ENCODE assay signal across 8 mouse cellular contexts in genomic region chr10:21159697-21160394, GRCm38 (mm10). TPM values are rescaled to one million over a fixed set of nuclear protein-coding genes. Genes with fewer than 3 reads are reported as not detected.
DNase-seq lines count a peak whose midpoint lies in the region; ATAC-seq and TF ChIP-seq lines count a peak whose summit lies in the region.

No protein-coding gene starts in this region.

- H3K27me3 ChIP-seq in heart, adult 2 months (ENCODE audit: control insufficient read depth, insufficient read depth, low read length), result peaks cover 19% of the 10 kb centered on the region
- H3K27me3 ChIP-seq in hindbrain, embryonic 12.5 days, result peaks cover 37% of the 10 kb centered on the region
- peaks cover 43% of the 10 kb centered on the region for H3K27me3 ChIP-seq in limb, embryonic 13.5 days
- H3K27me3 ChIP-seq in midbrain, embryonic 16.5 days (ENCODE audit: control insufficient read depth, insufficient read depth, low read depth, low read length), result peaks cover 15% of the 10 kb centered on the region
- no peaks in the 10 kb centered on the region for H3K27me3 ChIP-seq in splenic B cell, adult 2 months (ENCODE audit: control insufficient read depth, insufficient read depth, low read length, poor library complexity, severe bottlenecking)

- no peaks in the 10 kb centered on the region for H3K9me3 ChIP-seq in hindbrain, embryonic 12.5 days (replicated peaks)
- H3K9me3 ChIP-seq in limb, embryonic 13.5 days, result no peaks in the 10 kb centered on the region
- H3K9me3 ChIP-seq in midbrain, embryonic 16.5 days (replicated peaks; ENCODE audit: control insufficient read depth, low read length, poor library complexity, severe bottlenecking), result no peaks in the 10 kb centered on the region

- H3K27ac ChIP-seq in heart, adult 2 months, result no peak overlapping the region
- H3K27ac ChIP-seq in embryonic fibroblast, embryonic 13.5 days (ENCODE audit: insufficient read depth, low read length), result no peak overlapping the region
- H3K27ac ChIP-seq in hindbrain, embryonic 12.5 days, result no peak overlapping the region
- H3K27ac ChIP-seq in limb, embryonic 13.5 days, result no peak overlapping the region
- no peak overlapping the region for H3K27ac ChIP-seq in midbrain, embryonic 16.5 days (ENCODE audit: low read length)

- H3K4me2 ChIP-seq in hindbrain, embryonic 12.5 days (replicated peaks), result peak overlapping the region; percentile 99
- H3K4me2 ChIP-seq in limb, embryonic 13.5 days (replicated peaks), result peak overlapping the region; percentile 99
- H3K4me2 ChIP-seq in midbrain, embryonic 16.5 days (ENCODE audit: low read length), result peak overlapping the region; percentile 97

- peak overlapping the region; percentile 1; the same call in 1 of the 2 replicates for H3K9ac ChIP-seq in heart, adult 2 months (ENCODE audit: low read depth, low read length)
- peak overlapping the region; percentile 76 for H3K9ac ChIP-seq in hindbrain, embryonic 12.5 days
- peak overlapping the region; percentile 86 for H3K9ac ChIP-seq in limb, embryonic 13.5 days
- peak overlapping the region; percentile 81 for H3K9ac ChIP-seq in midbrain, embryonic 16.5 days (ENCODE audit: low read depth, low read length)

- H3K79me2 ChIP-seq in heart, adult 2 months (replicated peaks; ENCODE audit: control insufficient read depth, insufficient read depth, low read length), result no peaks in the 10 kb centered on the region

- no peaks in the 10 kb centered on the region for H3K4me1 ChIP-seq in heart, adult 2 months (ENCODE audit: control insufficient read depth, insufficient read depth, low read length)
- H3K4me1 ChIP-seq in embryonic fibroblast, embryonic 13.5 days (ENCODE audit: control insufficient read depth, insufficient read depth, low read length), result no peaks in the 10 kb centered on the region
- H3K4me1 ChIP-seq in hindbrain, embryonic 12.5 days, result peaks cover 19% of the 10 kb centered on the region
- H3K4me1 ChIP-seq in limb, embryonic 13.5 days, result peaks cover 24% of the 10 kb centered on the region
- peaks cover 16% of the 10 kb centered on the region for H3K4me1 ChIP-seq in midbrain, embryonic 16.5 days (ENCODE audit: control insufficient read depth, insufficient read depth, low read length)

- peak overlapping the region; percentile 53 for H3K4me3 ChIP-seq in heart, adult 2 months
- peak overlapping the region; percentile 64 for H3K4me3 ChIP-seq in embryonic fibroblast, embryonic 13.5 days (ENCODE audit: insufficient read depth, low read length)
- H3K4me3 ChIP-seq in hindbrain, embryonic 12.5 days, result peak overlapping the region; percentile 73
- peak overlapping the region; percentile 70 for H3K4me3 ChIP-seq in limb, embryonic 13.5 days
- H3K4me3 ChIP-seq in midbrain, embryonic 16.5 days (ENCODE audit: low read depth, low read length), result peak overlapping the region; percentile 80

- intact Hi-C loops in heart, adult 2 months (cut with DNase I), result loop anchor here (2.0 kb wide), 1 partner anchor 29 kb away; no protein-coding TSS in a partner anchor
- intact Hi-C loops in heart, postnatal 25 days (cut with DNase I), result loop anchor here (2.0 kb wide), 1 partner anchor 29 kb away; no protein-coding TSS in a partner anchor

- no peak for TF ChIP-seq POLR2A in heart, adult 2 months (IDR thresholded peaks at IDR 0.05; ENCODE audit: insufficient read depth, low read depth, low read length)
- TF ChIP-seq POLR2A in embryonic fibroblast, embryonic 13.5 days (IDR thresholded peaks at IDR 0.05; ENCODE audit: low read depth, low read length), result no peak

- DNase-seq in heart, adult 2 months, result peak; percentile 38 to 42
- DNase-seq in heart, postnatal 25 days (ENCODE audit: low spot score), result no peak
- DNase-seq in adrenal gland, postnatal 25 days, result peak; percentile 39
- DNase-seq in splenic B cell, adult 2 months (ENCODE audit: low read depth, low spot score), result peak; percentile 44

- no peak for TF ChIP-seq CTCF in heart, adult 2 months (IDR thresholded peaks at IDR 0.05)
- TF ChIP-seq CTCF in embryonic fibroblast, embryonic 13.5 days (IDR thresholded peaks at IDR 0.05; ENCODE audit: borderline replicate concordance, insufficient read depth, low read length), result no peak

- no peaks in the 10 kb centered on the region for H3K36me3 ChIP-seq in heart, adult 2 months (ENCODE audit: control insufficient read depth, insufficient read depth, low read length)
- H3K36me3 ChIP-seq in hindbrain, embryonic 12.5 days, result no peaks in the 10 kb centered on the region
- H3K36me3 ChIP-seq in limb, embryonic 13.5 days, result peaks cover 4% of the 10 kb centered on the region; the same call in 1 of the 2 replicates
- H3K36me3 ChIP-seq in midbrain, embryonic 16.5 days (ENCODE audit: control insufficient read depth, insufficient read depth, low read length), result no peaks in the 10 kb centered on the region
- no peaks in the 10 kb centered on the region for H3K36me3 ChIP-seq in splenic B cell, adult 2 months (ENCODE audit: control insufficient read depth, insufficient read depth, low read length, poor library complexity, severe bottlenecking)

- TF ChIP-seq EP300 in heart, adult 2 months (IDR thresholded peaks at IDR 0.05; ENCODE audit: insufficient read depth, low read depth, low read length), result no peak

- under 1% methylated on average over 44 of the region's 44 CpGs for WGBS in heart, adult 2 months
- under 1% methylated on average over 44 of the region's 44 CpGs for WGBS in hindbrain, embryonic 12.5 days
- under 1% methylated on average over 44 of the region's 44 CpGs for WGBS in limb, embryonic 13.5 days
- under 1% methylated on average over 44 of the region's 44 CpGs for WGBS in midbrain, embryonic 16.5 days

- peak; percentile 49; the same call in 1 of the 2 replicates for ATAC-seq in hindbrain, embryonic 12.5 days (ENCODE audit: low FRiP score)
- peak; percentile 57; the same call in 1 of the 2 replicates for ATAC-seq in limb, embryonic 13.5 days (ENCODE audit: low FRiP score, low read depth)
- ATAC-seq in midbrain, embryonic 16.5 days, result peak; percentile 67

RNA-seq across cellular contexts. Expression of gene Myb, which starts 0.9 kb away (rescaled TPM):
- total RNA-seq in heart, adult 2 months (2021), result not detected
- polyA plus RNA-seq in heart, adult 2 months (2012; rRNA removed), result 0.23 and 0.31 TPM in 2 replicates
- under 1 TPM in 1 of 2 experiments, not detected in 1; 0.23 TPM for total RNA-seq in heart, postnatal 25 days (2021)
- 0.21 and 0.38 TPM in 2 replicates for total RNA-seq in adrenal gland, postnatal 25 days (2021)
- 0.44 TPM in 1 of 2 replicates, not detected in the other for polyA plus RNA-seq in embryonic fibroblast, embryonic 13.5 days (2011; ENCODE audit: insufficient read length, low read depth, missing spikeins)
- polyA plus RNA-seq in hindbrain, embryonic 12.5 days (2016; fragmentation: Nextera tagmentation; extraction: Ambion mirVana), result 4.6 and 5.3 TPM in 2 replicates
- 4.6 TPM in 2 replicates for polyA plus RNA-seq in limb, embryonic 13.5 days (2015; fragmentation: Nextera tagmentation; extraction: Ambion mirVana)
- polyA plus RNA-seq in midbrain, embryonic 16.5 days (2015; fragmentation: Nextera tagmentation; extraction: Ambion mirVana), result 2.4 and 2.8 TPM in 2 replicates

Comparison
In these comparisons a context has a peak if more than half of its experiments do, and no peak if none do; other contexts are left out.
1. H3K9ac ChIP-seq: peak in every context shown above with its lines; median percentile 86 in limb, embryonic 13.5 days; 81 in midbrain, embryonic 16.5 days; 76 in hindbrain, embryonic 12.5 days; 1 in heart, adult 2 months.